Mouse (Mus musculus) fat pad, adult 2 months (tissue): ENCODE measurements around the gene Cacna2d1.

Experiments used
- DNase-seq: peaks from one replicate; pipeline ENCODE4 v3.0.0-alpha.2; 2011; ENCODE audit warnings: low read depth, low spot score; ENCODE audit errors: extremely low read depth

The Cacna2d1 gene

GRCm38 (mm10) chr5:16047452-16048191 lies 113.1 kb downstream of the Cacna2d1 start:
- no peak for DNase-seq

- DNase-seq, result no peak
These were observed 122.3 kb downstream of the Cacna2d1 start for GRCm38 (mm10) chr5:16056795-16057194.

GRCm38 (mm10) chr5:16062773-16063172 lies 128.3 kb downstream of the Cacna2d1 start:
- DNase-seq, result no peak

- DNase-seq, result no peak
These were observed 128.8 kb downstream of the Cacna2d1 start for GRCm38 (mm10) chr5:16063273-16063672.

GRCm38 (mm10) chr5:16063949-16064348 lies 129.5 kb downstream of the Cacna2d1 start:
- no peak for DNase-seq

- no peak for DNase-seq
These were observed 131.3 kb downstream of the Cacna2d1 start for GRCm38 (mm10) chr5:16065816-16066215.

- DNase-seq, result no peak
These were observed 147.8 kb downstream of the Cacna2d1 start for GRCm38 (mm10) chr5:16082253-16082652.

- no peak for DNase-seq
These were observed 152.8 kb downstream of the Cacna2d1 start for GRCm38 (mm10) chr5:16086979-16087902.

- DNase-seq, result no peak
These were observed 153.5 kb downstream of the Cacna2d1 start for GRCm38 (mm10) chr5:16087995-16088394.

- DNase-seq, result no peak
These were observed 158.0 kb downstream of the Cacna2d1 start for GRCm38 (mm10) chr5:16092540-16092939.

- DNase-seq, result no peak
These were observed 158.7 kb downstream of the Cacna2d1 start for GRCm38 (mm10) chr5:16093071-16093693.

GRCm38 (mm10) chr5:16095345-16095744 lies 160.9 kb downstream of the Cacna2d1 start:
- DNase-seq, result no peak

- DNase-seq, result no peak
These were observed 164.3 kb downstream of the Cacna2d1 start for GRCm38 (mm10) chr5:16098766-16099165.

- DNase-seq, result no peak
These were observed 167.3 kb downstream of the Cacna2d1 start for GRCm38 (mm10) chr5:16101820-16102219.

- no peak for DNase-seq
These were observed 171.2 kb downstream of the Cacna2d1 start for GRCm38 (mm10) chr5:16105701-16106100.

- no peak for DNase-seq
These were observed 176.2 kb downstream of the Cacna2d1 start for GRCm38 (mm10) chr5:16110643-16111042.

- DNase-seq, result no peak
These were observed 179.4 kb downstream of the Cacna2d1 start for GRCm38 (mm10) chr5:16113879-16114278.

- DNase-seq, result no peak
These were observed 186.8 kb downstream of the Cacna2d1 start for GRCm38 (mm10) chr5:16121334-16121733.

- no peak for DNase-seq
These were observed 187.6 kb downstream of the Cacna2d1 start for GRCm38 (mm10) chr5:16122110-16122509.

GRCm38 (mm10) chr5:16134286-16135094 lies 200.0 kb downstream of the Cacna2d1 start:
- no peak for DNase-seq

- DNase-seq, result no peak
These were observed 201.5 kb downstream of the Cacna2d1 start for GRCm38 (mm10) chr5:16135986-16136385.
